Mouse (Mus musculus) midbrain, embryonic 12.5 days (tissue): ENCODE data around the gene Wdr19. TPM values are rescaled to one million over a fixed set of nuclear protein-coding genes. Genes with fewer than 3 reads are reported as not detected.

Experiments
- polyA plus RNA-seq: library from polyadenylated mRNA; unstranded; fragments of >200 nt; fragmentation: Nextera tagmentation; extraction: Ambion mirVana; gene quantifications from 2 replicates; pipeline ENCODE4 v1.2.1, GENCODE M21; 2016

Wdr19 gene
- polyA plus RNA-seq, 1 experiment from 2014 or later: 16.6 TPM

Other genes with a start within 250 kb of the Wdr19 start
- gene Tlr6, start 239.6 kb upstream of the Wdr19 start, polyA plus RNA-seq: 0.58 and 0.70 TPM in 2 replicates
- gene Fam114a1, start 229.6 kb upstream of the Wdr19 start, polyA plus RNA-seq: 15.3 and 21.1 TPM in 2 replicates
- gene Tmem156, start 107.6 kb upstream of the Wdr19 start, polyA plus RNA-seq: 0.18 TPM in 1 of 2 replicates, not detected in the other
- gene Klhl5, start 92.2 kb upstream of the Wdr19 start, polyA plus RNA-seq: 27.2 and 29.8 TPM in 2 replicates
- gene Rfc1, start 136.0 kb downstream of the Wdr19 start, polyA plus RNA-seq: 68.4 and 73.5 TPM in 2 replicates
- gene Klb, start 148.6 kb downstream of the Wdr19 start, polyA plus RNA-seq: not detected in 2 replicates
- 717 and 736 TPM in 2 replicates for gene Rpl9, start 191.7 kb downstream of the Wdr19 start, polyA plus RNA-seq
- gene Lias, start 191.8 kb downstream of the Wdr19 start, polyA plus RNA-seq: 61.1 and 64.1 TPM in 2 replicates
- 67.7 and 69.3 TPM in 2 replicates for gene Ugdh, start 236.3 kb downstream of the Wdr19 start, polyA plus RNA-seq